Mouse (Mus musculus) heart, postnatal 4 days (tissue): ENCODE measurements at regions not wholly inside any gene's neighbourhood (a gene's known extent, or its start where the extent isn't known, plus 50 kb on each side); places are given as distances from the start of the nearest gene placed in this dataset.

Experiments
- DNase-seq: peaks from one replicate; pipeline ENCODE4 v3.0.0; 2021

- DNase-seq: no peak
Measured at GRCm38 (mm10) chr4:34226886-34227285, 176.9 kb upstream of the Spaca1 start.

DNA sequence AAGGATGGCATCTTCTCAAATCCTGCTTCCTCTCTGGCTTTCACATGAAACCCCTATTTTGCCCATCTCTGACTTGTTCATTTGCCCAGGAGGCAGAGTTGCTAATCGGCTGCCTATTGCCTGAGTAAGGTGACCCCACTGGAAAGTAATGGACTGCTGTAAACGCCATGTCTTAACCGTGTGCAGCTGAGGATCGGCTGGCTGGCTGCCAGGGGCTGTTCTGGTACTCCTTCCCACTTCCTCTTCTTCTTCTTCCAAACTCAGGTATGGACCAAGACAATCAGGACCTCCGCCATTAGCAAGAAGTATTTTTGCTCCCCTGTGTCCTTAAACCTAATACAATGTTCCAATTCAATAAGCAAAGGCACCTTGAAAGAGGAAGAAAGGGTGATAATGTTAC, 177.6 kb upstream of the Spaca1 start:
- DNase-seq: no peak

- DNase-seq: peak; percentile 71
Measured at GRCm38 (mm10) chr4:34231270-34231669, 181.3 kb upstream of the Spaca1 start.

DNA sequence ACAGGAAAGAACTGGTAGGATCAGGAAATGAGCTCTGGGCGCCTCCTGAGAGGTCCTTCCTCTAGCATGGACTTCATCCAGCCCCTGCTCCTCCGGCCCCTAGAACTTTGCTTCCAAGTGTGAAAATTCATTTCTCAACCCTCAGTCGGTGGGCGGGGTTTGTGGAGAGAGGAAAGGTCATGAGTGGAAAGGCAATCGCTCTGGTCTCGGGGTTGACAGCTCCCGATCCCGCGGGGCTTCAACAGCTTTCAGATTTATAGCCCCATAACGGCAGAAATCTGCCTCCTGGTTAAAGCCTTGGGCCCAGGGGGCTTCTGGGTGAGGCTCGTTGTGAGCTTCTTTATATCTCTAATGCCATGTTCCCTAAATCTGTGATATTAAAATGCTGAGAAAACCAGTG, 184.2 kb upstream of the Spaca1 start:
- no peak for DNase-seq

DNA sequence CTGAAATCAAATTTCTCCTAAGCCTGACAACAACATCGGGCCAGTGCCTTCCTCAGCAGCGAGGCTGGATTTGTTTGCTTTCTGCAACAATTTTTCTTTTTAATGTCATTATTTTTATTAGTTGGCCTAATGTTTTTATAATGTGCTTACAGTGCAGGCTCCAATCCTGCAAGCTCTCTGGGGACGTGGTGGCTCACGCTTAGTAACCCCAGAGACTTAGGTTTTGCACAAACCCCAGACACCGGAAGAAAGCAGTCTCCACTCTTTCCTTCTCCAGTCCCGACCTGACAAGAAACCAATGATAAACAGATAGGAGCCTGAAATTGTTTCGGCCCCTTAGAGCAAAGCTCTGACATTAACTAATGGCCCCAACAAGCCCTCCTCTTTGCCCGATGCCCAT, 184.7 kb upstream of the Spaca1 start:
- no peak for DNase-seq

DNA sequence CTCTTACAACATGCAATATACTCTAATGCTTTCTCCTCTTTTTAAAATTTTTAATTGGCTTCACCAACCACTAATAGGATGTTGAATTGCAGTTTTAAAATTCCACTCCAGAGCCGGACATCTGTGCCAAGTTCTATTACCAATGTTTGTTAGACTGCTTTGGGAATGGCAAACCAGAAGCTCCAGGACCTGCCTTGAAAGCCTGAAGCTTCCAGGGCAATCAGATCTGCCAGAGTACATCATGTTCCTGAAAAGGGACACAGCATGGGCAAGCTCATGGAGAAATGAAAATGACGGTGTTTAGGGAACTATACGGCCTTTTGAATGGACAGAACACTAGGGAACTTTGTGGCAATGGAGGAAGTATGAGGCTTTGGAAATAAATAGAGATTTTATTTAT, 187.8 kb upstream of the Spaca1 start:
- DNase-seq: no peak

GRCm38 (mm10) chr4:34239624-34240023, 189.6 kb upstream of the Spaca1 start:
- DNase-seq: no peak

DNA sequence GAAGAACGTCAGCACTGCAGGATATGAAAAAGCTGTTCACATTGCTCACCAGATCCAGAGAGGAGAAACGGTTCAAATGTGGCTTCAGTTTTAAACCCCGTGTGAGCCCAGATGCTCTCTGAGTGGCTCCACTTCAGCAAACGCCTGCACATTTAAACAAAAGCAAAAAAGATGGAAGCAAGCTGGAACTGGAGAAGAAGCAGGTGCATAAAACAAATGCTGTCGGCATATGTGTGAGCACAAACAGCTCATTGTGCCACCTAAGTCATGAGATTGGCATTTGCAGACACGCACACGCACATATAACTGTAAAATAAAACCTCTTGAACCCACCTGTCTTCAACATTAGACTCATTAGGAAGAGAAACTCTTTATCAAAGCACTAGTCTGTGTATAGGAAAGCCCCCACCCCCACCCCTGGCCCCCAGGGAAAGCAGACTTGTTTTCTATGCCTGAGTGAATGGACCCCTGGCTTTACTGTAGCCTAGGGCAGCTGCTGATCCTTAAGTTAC, 191.1 kb upstream of the Spaca1 start:
- DNase-seq: no peak

- DNase-seq: no peak
Measured at GRCm38 (mm10) chr4:34241673-34242072, 191.7 kb upstream of the Spaca1 start.

DNA sequence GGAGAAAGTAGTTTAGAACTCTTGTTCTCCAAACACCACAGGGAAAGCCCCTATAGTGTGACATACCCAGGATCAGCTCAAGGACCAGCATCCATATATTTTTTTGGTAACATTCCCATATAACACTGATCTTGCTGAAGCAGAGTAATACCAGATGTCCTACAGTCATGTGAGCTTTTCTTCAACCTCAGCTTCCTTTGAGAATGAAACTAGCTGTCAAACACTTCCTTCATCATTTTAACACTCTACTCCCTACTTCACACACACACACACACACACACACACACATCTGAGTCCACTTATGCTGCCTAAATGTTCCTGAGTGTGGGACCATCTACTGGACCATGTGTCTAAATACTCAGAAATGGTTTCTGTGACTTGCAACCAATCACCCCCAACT, 209.5 kb upstream of the Spaca1 start:
- no peak for DNase-seq

- no peak for DNase-seq
Measured at GRCm38 (mm10) chr4:34260468-34260867, 210.5 kb upstream of the Spaca1 start.

- DNase-seq: no peak
Measured at GRCm38 (mm10) chr4:34261809-34262208, 211.8 kb upstream of the Spaca1 start.

DNA sequence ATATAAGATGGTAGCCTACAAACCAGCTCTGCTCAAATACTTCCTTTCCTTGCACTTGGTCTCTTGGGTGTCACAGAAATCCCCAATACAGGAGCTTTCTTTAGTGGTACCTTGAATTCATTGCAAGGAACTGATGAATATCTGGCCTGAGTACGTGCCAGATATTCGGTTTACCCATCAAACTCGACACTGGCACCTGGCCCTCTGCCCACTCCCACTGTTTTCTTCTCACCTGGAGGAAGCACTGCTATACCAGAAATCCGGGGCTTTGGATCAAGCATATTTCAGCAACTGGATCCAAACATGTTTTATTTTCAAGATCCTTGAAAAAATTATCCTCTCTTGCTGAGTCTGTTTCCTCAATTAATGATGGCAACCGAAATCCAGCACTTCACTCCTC, 214.4 kb upstream of the Spaca1 start:
- DNase-seq: no peak

- no peak for DNase-seq
Measured at GRCm38 (mm10) chr4:34274316-34274715, 224.3 kb upstream of the Spaca1 start.

DNA sequence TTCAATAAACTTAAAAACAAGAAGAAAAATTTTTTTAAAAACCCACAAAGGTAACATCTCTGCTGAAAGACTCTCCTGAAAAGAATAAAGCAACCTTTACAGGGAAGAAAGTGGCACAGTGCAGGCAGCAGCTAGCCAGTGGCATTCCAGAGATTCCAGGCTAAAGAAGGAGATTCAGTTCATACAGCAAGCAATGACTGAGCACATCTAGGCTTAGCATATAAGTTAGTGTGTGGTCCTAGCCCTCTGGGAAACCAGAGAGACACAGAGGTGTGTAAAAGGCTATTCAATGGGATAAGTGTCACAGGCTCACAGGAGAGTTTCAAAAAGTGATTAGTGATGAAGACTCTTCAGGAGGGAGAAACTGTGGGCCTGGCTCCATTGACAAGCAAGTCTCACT, 225.4 kb upstream of the Spaca1 start:
- no peak for DNase-seq

DNA sequence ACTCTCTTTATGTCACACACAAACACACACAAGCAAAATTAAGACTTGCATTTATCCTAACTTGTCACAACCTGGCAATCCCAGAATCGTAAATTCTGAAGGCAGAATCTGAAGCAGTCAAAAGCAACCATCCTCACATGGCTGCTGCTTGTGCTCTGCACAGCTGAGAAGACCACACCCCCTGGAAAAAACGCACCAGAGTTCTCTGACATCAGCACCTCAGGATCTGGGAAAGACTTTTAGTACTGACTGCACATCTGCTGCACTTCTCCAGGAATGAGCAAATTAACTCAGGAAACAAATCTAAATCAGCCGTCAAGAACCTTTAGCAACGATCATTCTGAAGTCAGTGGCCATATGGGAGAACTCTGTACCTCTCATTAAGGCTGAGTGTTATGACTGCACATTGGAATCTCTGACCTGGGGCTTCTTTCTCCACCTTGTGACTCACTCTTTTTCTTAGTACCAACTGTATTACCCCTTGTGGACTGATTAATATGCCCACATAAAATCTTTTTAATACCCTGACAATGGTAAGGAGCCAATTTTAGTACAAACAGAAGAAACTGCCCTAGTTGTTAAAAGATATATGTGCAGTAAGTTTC, 248.1 kb upstream of the Akirin2 start:
- DNase-seq: no peak

GRCm38 (mm10) chr4:34308921-34309563, 241.7 kb upstream of the Akirin2 start:
- no peak for DNase-seq

- DNase-seq: no peak
Measured at GRCm38 (mm10) chr4:34310061-34310642, 240.6 kb upstream of the Akirin2 start.

GRCm38 (mm10) chr4:34315848-34316247, 234.9 kb upstream of the Akirin2 start:
- DNase-seq: no peak

DNA sequence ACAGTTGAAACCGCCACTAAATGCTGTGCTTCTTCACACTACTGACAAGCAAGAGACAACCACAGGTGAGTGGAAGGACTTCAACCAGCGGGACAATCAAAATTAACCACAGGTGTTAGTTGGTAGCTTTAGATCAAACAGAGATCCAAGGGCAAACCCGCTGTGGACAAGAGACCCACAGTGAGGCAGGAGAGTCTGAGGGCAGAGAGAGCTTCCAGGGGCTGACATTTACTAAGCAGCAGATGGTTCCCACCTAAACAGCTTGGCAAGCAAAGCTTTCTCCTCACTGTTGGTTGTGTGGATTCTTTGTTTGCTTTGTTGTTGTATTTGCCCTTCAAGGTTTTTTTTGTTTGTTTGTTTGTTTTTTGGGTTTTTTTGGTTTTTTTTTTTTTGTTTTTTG, 227.9 kb upstream of the Akirin2 start:
- DNase-seq: no peak

- no peak for DNase-seq
Measured at GRCm38 (mm10) chr4:34328151-34328785, 222.5 kb upstream of the Akirin2 start.

- DNase-seq: peak; percentile 26
Measured at GRCm38 (mm10) chr4:34336971-34337797, 213.6 kb upstream of the Akirin2 start.

DNA sequence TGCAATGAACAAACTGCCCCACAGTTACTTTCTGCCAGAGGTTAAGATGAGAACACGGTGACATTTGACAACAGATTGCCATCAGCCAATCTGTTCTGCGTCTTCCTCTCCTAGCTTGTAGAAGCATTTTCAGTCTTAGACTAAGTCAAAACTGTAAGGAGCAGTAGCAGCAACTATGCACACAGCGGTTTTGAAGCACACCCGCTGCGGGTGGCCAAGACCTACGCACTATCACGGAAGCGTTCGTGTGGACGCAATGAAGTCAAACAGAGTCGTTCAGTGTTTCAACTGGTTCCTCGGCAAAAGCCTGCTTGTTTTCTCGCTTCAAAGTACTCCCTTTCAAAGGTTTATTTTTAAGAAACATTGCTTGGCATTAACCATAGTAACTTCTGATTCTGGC, 212.9 kb upstream of the Akirin2 start:
- DNase-seq: no peak
